Mouse (Mus musculus): ENCODE results near the gene Kif16b. TPM values are rescaled to one million over a fixed set of nuclear protein-coding genes. Genes with fewer than 3 reads are reported as not detected.

The Kif16b gene
- total and polyA plus RNA-seq, 3 experiments: 7.8 to 9.5 (median 8.0) TPM

DNA sequence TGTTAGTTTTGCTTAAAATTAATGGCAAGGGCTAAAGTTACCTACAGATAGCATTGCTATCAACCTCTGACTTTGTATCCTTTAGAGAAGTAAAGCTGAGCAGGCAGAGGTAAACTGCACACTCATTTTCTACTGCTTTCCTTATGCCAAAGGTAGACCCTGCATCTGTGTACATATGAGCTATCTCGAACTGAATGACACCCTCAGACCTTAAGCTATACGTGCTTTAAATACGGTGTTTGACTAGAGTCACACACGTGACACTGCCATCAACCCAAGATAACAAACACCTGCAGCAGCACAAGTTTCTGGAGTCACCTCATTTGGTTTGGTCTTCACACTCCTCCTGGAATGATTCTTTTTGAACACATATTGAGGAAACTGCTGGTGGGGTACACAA is 280.2 kb downstream of the Kif16b start:
- no peak overlapping the region for H3K4me2 ChIP-seq (ENCODE audit: insufficient read depth, low read depth, poor library complexity, severe bottlenecking)
- H3K79me2 ChIP-seq (replicated peaks; ENCODE audit: control insufficient read depth, extremely low read depth, insufficient read depth, poor library complexity, severe bottlenecking): no peaks in the 10 kb centered on the region
- H3K27me3 ChIP-seq (replicated peaks): no peaks in the 10 kb centered on the region
- TF ChIP-seq USF2 (conservative IDR thresholded peaks at IDR 0.05; ENCODE audit: low read depth, low read length) (no peak), ETS1 (conservative IDR thresholded peaks at IDR 0.05; ENCODE audit: low read depth, low read length) (no peak), BHLHE40 (IDR thresholded peaks at IDR 0.05; ENCODE audit: low read depth, low read length) (no peak)
- H3K27ac ChIP-seq (ENCODE audit: insufficient read depth, low read depth): no peak overlapping the region
- H3K4me1 ChIP-seq (ENCODE audit: control insufficient read depth in 1 of 2, insufficient read depth in 2 of 2): no peaks in the 10 kb centered on the region
- H3K4me3 ChIP-seq (replicated peaks in 1 of 3; ENCODE audit: low read depth in 2 of 3, low read length in 2 of 3, poor library complexity in 1 of 3): no peak overlapping the region
- dilution Hi-C loops (cut with MboI; ENCODE audit: extremely low pct_ligation_motif_present, extremely low pct_unique_long_range_greater_than_20kb, low sequenced_read_pairs): no loop called here
- H3K36me3 ChIP-seq (replicated peaks in 1 of 2; ENCODE audit: control insufficient read depth in 1 of 2, insufficient read depth in 1 of 2, low read length in 1 of 2): peaks cover 2 to 5% of the 10 kb centered on the region in 2 experiments
- H3K9me3 ChIP-seq (replicated peaks; ENCODE audit: low read length): no peaks in the 10 kb centered on the region
- DNase-seq (ENCODE audit: extremely low read depth): no peak
- no peak overlapping the region for H3K9ac ChIP-seq (ENCODE audit: insufficient read depth, low read depth)
- in situ Hi-C loops (cut with MboI; ENCODE audit: low pct_ligation_motif_present, low pct_unique_long_range_greater_than_20kb, low sequenced_read_pairs): no loop called here

DNA sequence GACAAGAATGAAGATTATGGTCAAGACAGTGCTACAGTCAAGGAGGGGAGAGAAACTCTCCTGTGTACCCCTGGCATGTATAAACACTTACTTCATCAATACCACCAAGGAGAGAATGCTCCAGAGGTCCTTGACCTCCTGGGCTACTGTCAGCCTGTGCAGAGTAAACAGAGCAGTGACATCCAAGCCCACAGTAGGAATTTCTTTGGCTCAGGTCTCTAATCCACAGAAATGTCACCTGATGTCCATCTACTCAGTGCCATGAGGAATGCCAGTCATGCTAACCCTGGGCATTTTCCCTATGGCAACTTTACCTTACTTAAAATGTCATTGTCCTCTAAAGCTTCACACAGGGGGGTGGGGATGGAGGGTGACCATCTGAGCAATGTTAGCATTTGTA is 281.4 kb downstream of the Kif16b start:
- Histone ChIP-seq H3K4me1 (ENCODE audit: control insufficient read depth in 1 of 2, insufficient read depth in 2 of 2) (no peaks in the 10 kb centered on the region), H3K9me3 (replicated peaks; ENCODE audit: low read length) (no peaks in the 10 kb centered on the region), H3K36me3 (replicated peaks in 1 of 2; ENCODE audit: control insufficient read depth in 1 of 2, insufficient read depth in 1 of 2, low read length in 1 of 2) (peaks cover 2 to 5% of the 10 kb centered on the region in 2 experiments), H3K9ac (ENCODE audit: insufficient read depth, low read depth) (no peak overlapping the region), H3K79me2 (replicated peaks; ENCODE audit: control insufficient read depth, extremely low read depth, insufficient read depth, poor library complexity, severe bottlenecking) (no peaks in the 10 kb centered on the region), H3K27me3 (replicated peaks) (no peaks in the 10 kb centered on the region), H3K4me3 (replicated peaks in 1 of 3; ENCODE audit: low read depth in 2 of 3, low read length in 2 of 3, poor library complexity in 1 of 3) (no peak overlapping the region), H3K27ac (ENCODE audit: insufficient read depth, low read depth) (no peak overlapping the region), H3K4me2 (ENCODE audit: insufficient read depth, low read depth, poor library complexity, severe bottlenecking) (no peak overlapping the region)
- TF ChIP-seq CTCF (conservative IDR thresholded peaks at IDR 0.05 in 1 of 2, IDR thresholded peaks at IDR 0.05 in 1 of 2; ENCODE audit: low read depth in 2 of 2, low read length in 2 of 2) (no peak), ZC3H11A (IDR thresholded peaks at IDR 0.05; ENCODE audit: low read depth, low read length) (no peak), POLR2AphosphoS2 (IDR thresholded peaks at IDR 0.05; ENCODE audit: low read depth, low read length) (no peak), ETS1 (conservative IDR thresholded peaks at IDR 0.05; ENCODE audit: low read depth, low read length) (no peak), CHD1 (IDR thresholded peaks at IDR 0.05; ENCODE audit: low read depth, low read length) (no peak), UBTF (IDR thresholded peaks at IDR 0.05; ENCODE audit: low read depth, low read length) (no peak), SIN3A (IDR thresholded peaks at IDR 0.05; ENCODE audit: low read length) (no peak), IRF4 (IDR thresholded peaks at IDR 0.05; ENCODE audit: low read depth, low read length) (no peak), SMC3 (IDR thresholded peaks at IDR 0.05; ENCODE audit: low read depth, low read length) (no peak), HCFC1 (IDR thresholded peaks at IDR 0.05; ENCODE audit: low read depth, low read length) (no peak), RAD21 (IDR thresholded peaks at IDR 0.05; ENCODE audit: low read depth, low read length) (no peak), JUN (IDR thresholded peaks at IDR 0.05; ENCODE audit: insufficient read depth, low read depth, low read length) (no peak), ZKSCAN1 (IDR thresholded peaks at IDR 0.05; ENCODE audit: borderline replicate concordance, low read depth, low read length) (no peak), JUND (conservative IDR thresholded peaks at IDR 0.05; ENCODE audit: low read depth, low read length) (no peak), MAZ (IDR thresholded peaks at IDR 0.05; ENCODE audit: low read depth, low read length) (no peak), PAX5 (IDR thresholded peaks at IDR 0.05; ENCODE audit: low read length) (no peak), MXI1 (IDR thresholded peaks at IDR 0.05; ENCODE audit: low read depth, low read length) (no peak), GABPA (IDR thresholded peaks at IDR 0.05; ENCODE audit: insufficient replicate concordance, low read depth, low read length) (no peak), ZMIZ1 (IDR thresholded peaks at IDR 0.05; ENCODE audit: low read depth, low read length) (no peak)
- in situ Hi-C loops (cut with MboI; ENCODE audit: low pct_ligation_motif_present, low pct_unique_long_range_greater_than_20kb, low sequenced_read_pairs): no loop called here
- dilution Hi-C loops (cut with MboI; ENCODE audit: extremely low pct_ligation_motif_present, extremely low pct_unique_long_range_greater_than_20kb, low sequenced_read_pairs): no loop called here
- no peak for DNase-seq (ENCODE audit: extremely low read depth)

Data from CH12.LX (cell line).